Mouse (Mus musculus) midbrain, embryonic 16.5 days (tissue): ENCODE measurements around the gene 4933421I07Rik. TPM values are rescaled to one million over a fixed set of nuclear protein-coding genes. Genes with fewer than 3 reads are reported as not detected.

ENCODE experiments used
- ATAC-seq: fragments of 200-750 bp; cut with Nextera tagmentation; 2 replicates; pipeline ENCODE4 v1.8.0; 2017; ENCODE audit warnings: moderate TSS enrichment
- H3K27ac ChIP-seq: fragments of 300-500 bp; sonication (generic); 2 replicates; pipeline ENCODE4 v1.5.1; 2014; ENCODE audit warnings: mild to moderate bottlenecking, low read length, mixed read lengths
- H3K27me3 ChIP-seq: fragments of 300-500 bp; sonication (generic); 2 replicates; pipeline ENCODE4 v1.6.1; 2014; ENCODE audit warnings: low read depth, low read length, mixed read lengths; ENCODE audit not compliant: control insufficient read depth, insufficient read depth
- H3K36me3 ChIP-seq: fragments of 300-500 bp; sonication (generic); 2 replicates; pipeline ENCODE4 v1.6.1; 2014; ENCODE audit warnings: mild to moderate bottlenecking, low read length, moderate library complexity, mixed read lengths; ENCODE audit not compliant: control insufficient read depth, insufficient read depth
- H3K4me1 ChIP-seq: fragments of 300-500 bp; sonication (generic); 2 replicates; pipeline ENCODE4 v1.6.1; 2014; ENCODE audit warnings: mild to moderate bottlenecking, low read length, mixed read lengths; ENCODE audit not compliant: control insufficient read depth, insufficient read depth
- H3K4me2 ChIP-seq: fragments of 300-500 bp; sonication (generic); 2 replicates; pipeline ENCODE4 v1.6.1; 2014; ENCODE audit warnings: mild to moderate bottlenecking, low read length, mixed read lengths
- H3K4me3 ChIP-seq: fragments of 300-500 bp; sonication (generic); 2 replicates; pipeline ENCODE4 v1.5.1; 2014; ENCODE audit warnings: low read depth, mild to moderate bottlenecking, low read length, moderate library complexity, mixed read lengths
- H3K9ac ChIP-seq: fragments of 300-500 bp; sonication (generic); 2 replicates; pipeline ENCODE4 v1.6.1; 2014; ENCODE audit warnings: low read depth, low read length, mixed read lengths
- H3K9me3 ChIP-seq: fragments of 300-500 bp; sonication (generic); replicated peaks from 2 replicates; pipeline ENCODE4 v1.6.1; 2014; ENCODE audit warnings: mild to moderate bottlenecking, low read length, mixed read lengths; ENCODE audit not compliant: control insufficient read depth, poor library complexity, severe bottlenecking
- WGBS: fragments of 180-500 bp; shearing (Covaris S2); extraction: QIAGEN DNeasy Blood & Tissue Kit; methylation state at CpG from one replicate; pipeline ENCODE4 v1.1.7; 2014; 5-methylcytosine and 5-hydroxymethylcytosine counted together
- polyA plus RNA-seq: library from polyadenylated mRNA; unstranded; fragments of >200 nt; fragmentation: Nextera tagmentation; extraction: Ambion mirVana; gene quantifications from 2 replicates; pipeline ENCODE4 v1.2.1, GENCODE M21; 2015

4933421I07Rik gene
- not detected in 2 replicates for polyA plus RNA-seq

- no peak for ATAC-seq
- Histone ChIP-seq H3K27ac (no peak within 1 kb of the TSS), H3K4me1 (no peaks in the 10 kb centered on the region), H3K4me3 (no peak within 1 kb of the TSS), H3K27me3 (no peaks in the 10 kb centered on the region), H3K9me3 (peaks cover 21% of the 10 kb centered on the region; the same call in 1 of the 2 replicates), H3K9ac (no peak within 1 kb of the TSS), H3K36me3 (no peaks in the 10 kb centered on the region), H3K4me2 (no peak within 1 kb of the TSS)
- WGBS, result 68% methylated on average over 5 of the region's 5 CpGs
These were observed at the start of gene 4933421I07Rik for GRCm38 (mm10) chr7:42447850-42448249. Gene 4933421I07Rik (minus strand): TSS chr7:42448120.

- ATAC-seq, result no peak
- Histone ChIP-seq H3K36me3 (peaks cover 15% of the 10 kb centered on the region), H3K27ac (no peak overlapping the region), H3K9me3 (peaks cover 14% of the 10 kb centered on the region; the same call in 1 of the 2 replicates), H3K4me3 (no peak overlapping the region), H3K4me2 (no peak overlapping the region), H3K9ac (no peak overlapping the region), H3K4me1 (no peaks in the 10 kb centered on the region), H3K27me3 (no peaks in the 10 kb centered on the region)
- 96% methylated on average over 9 of the region's 9 CpGs for WGBS
These were observed 49.4 kb upstream of the 4933421I07Rik start for GRCm38 (mm10) chr7:42497356-42497755.

GRCm38 (mm10) chr7:42496202-42496601 lies 48.3 kb upstream of the 4933421I07Rik start:
- no peaks in the 10 kb centered on the region for H3K27me3 ChIP-seq
- peaks cover 14% of the 10 kb centered on the region; the same call in 1 of the 2 replicates for H3K9me3 ChIP-seq
- WGBS, result 100% methylated on average over 1 of the region's 1 CpGs
- H3K27ac ChIP-seq, result no peak overlapping the region
- no peak overlapping the region for H3K4me2 ChIP-seq
- H3K9ac ChIP-seq, result no peak overlapping the region
- ATAC-seq, result no peak
- peaks cover 15% of the 10 kb centered on the region for H3K36me3 ChIP-seq
- no peaks in the 10 kb centered on the region for H3K4me1 ChIP-seq
- no peak overlapping the region for H3K4me3 ChIP-seq

GRCm38 (mm10) chr7:42490859-42491258 lies 42.9 kb upstream of the 4933421I07Rik start:
- peaks cover 8% of the 10 kb centered on the region; the same call in 1 of the 2 replicates for H3K9me3 ChIP-seq
- H3K4me3 ChIP-seq, result no peak overlapping the region
- 97% methylated on average over 5 of the region's 5 CpGs for WGBS
- H3K27ac ChIP-seq, result no peak overlapping the region
- H3K9ac ChIP-seq, result no peak overlapping the region
- H3K36me3 ChIP-seq, result peaks cover 28% of the 10 kb centered on the region
- H3K4me1 ChIP-seq, result no peaks in the 10 kb centered on the region
- no peak for ATAC-seq
- H3K4me2 ChIP-seq, result no peak overlapping the region
- H3K27me3 ChIP-seq, result no peaks in the 10 kb centered on the region

- 97% methylated on average over 4 of the region's 4 CpGs for WGBS
- ATAC-seq, result no peak
These were observed 42.4 kb upstream of the 4933421I07Rik start for GRCm38 (mm10) chr7:42490358-42490757.

GRCm38 (mm10) chr7:42454640-42455039 lies 6.7 kb upstream of the 4933421I07Rik start:
- no peak for ATAC-seq
- no peak overlapping the region for H3K4me2 ChIP-seq
- no peak overlapping the region for H3K4me3 ChIP-seq
- no peak overlapping the region for H3K9ac ChIP-seq
- no peak overlapping the region for H3K27ac ChIP-seq
- no peaks in the 10 kb centered on the region for H3K36me3 ChIP-seq
- H3K4me1 ChIP-seq, result no peaks in the 10 kb centered on the region
- no peaks in the 10 kb centered on the region for H3K27me3 ChIP-seq
- 0 out of 2 replicates have a peak, but pooled peaks cover 11% of the 10 kb centered on the region for H3K9me3 ChIP-seq
- WGBS, result 70% methylated on average over 4 of the region's 4 CpGs

More at GRCm38 (mm10) chr7:42490358-42490757, 42.4 kb upstream of the 4933421I07Rik start:
- H3K27ac ChIP-seq, result no peak overlapping the region
- H3K4me2 ChIP-seq, result no peak overlapping the region
- no peaks in the 10 kb centered on the region for H3K4me1 ChIP-seq
- H3K27me3 ChIP-seq, result no peaks in the 10 kb centered on the region
- peaks cover 28% of the 10 kb centered on the region for H3K36me3 ChIP-seq
- H3K9me3 ChIP-seq, result peaks cover 8% of the 10 kb centered on the region; the same call in 1 of the 2 replicates
- no peak overlapping the region for H3K9ac ChIP-seq
- H3K4me3 ChIP-seq, result no peak overlapping the region

GRCm38 (mm10) chr7:42450618-42451017 lies 2.7 kb upstream of the 4933421I07Rik start:
- H3K4me2 ChIP-seq, result no peak overlapping the region
- 44% methylated on average over 3 of the region's 3 CpGs for WGBS
- H3K4me3 ChIP-seq, result no peak overlapping the region
- H3K9ac ChIP-seq, result no peak overlapping the region
- no peak overlapping the region for H3K27ac ChIP-seq
- no peak for ATAC-seq
- no peaks in the 10 kb centered on the region for H3K4me1 ChIP-seq
- H3K27me3 ChIP-seq, result no peaks in the 10 kb centered on the region
- no peaks in the 10 kb centered on the region for H3K36me3 ChIP-seq
- peaks cover 19% of the 10 kb centered on the region; the same call in 1 of the 2 replicates for H3K9me3 ChIP-seq

- no peak overlapping the region for H3K27ac ChIP-seq
These were observed 568 bp downstream of the 4933421I07Rik start for GRCm38 (mm10) chr7:42447352-42447751.

More at GRCm38 (mm10) chr7:42447352-42447751, 568 bp downstream of the 4933421I07Rik start:
- Histone ChIP-seq H3K4me2 (no peak overlapping the region), H3K4me3 (no peak overlapping the region), H3K4me1 (no peaks in the 10 kb centered on the region), H3K36me3 (no peaks in the 10 kb centered on the region), H3K27me3 (no peaks in the 10 kb centered on the region), H3K9me3 (peaks cover 22% of the 10 kb centered on the region; the same call in 1 of the 2 replicates), H3K9ac (no peak overlapping the region)
- 86% methylated on average over 9 of the region's 9 CpGs for WGBS
- no peak for ATAC-seq
